Mouse (Mus musculus) lung, postnatal 25 days (tissue): ENCODE measurements around the gene Pex12.
"Not testable (repeated sequence)": the region's sequence is repeated elsewhere in the genome, so short reads cannot be mapped to it uniquely, and the experiment has no call there.

ENCODE experiments used
- DNase-seq: peaks from one replicate; pipeline ENCODE4 v3.0.0; 2022; ENCODE audit warnings: low spot score

Gene Pex12

DNA sequence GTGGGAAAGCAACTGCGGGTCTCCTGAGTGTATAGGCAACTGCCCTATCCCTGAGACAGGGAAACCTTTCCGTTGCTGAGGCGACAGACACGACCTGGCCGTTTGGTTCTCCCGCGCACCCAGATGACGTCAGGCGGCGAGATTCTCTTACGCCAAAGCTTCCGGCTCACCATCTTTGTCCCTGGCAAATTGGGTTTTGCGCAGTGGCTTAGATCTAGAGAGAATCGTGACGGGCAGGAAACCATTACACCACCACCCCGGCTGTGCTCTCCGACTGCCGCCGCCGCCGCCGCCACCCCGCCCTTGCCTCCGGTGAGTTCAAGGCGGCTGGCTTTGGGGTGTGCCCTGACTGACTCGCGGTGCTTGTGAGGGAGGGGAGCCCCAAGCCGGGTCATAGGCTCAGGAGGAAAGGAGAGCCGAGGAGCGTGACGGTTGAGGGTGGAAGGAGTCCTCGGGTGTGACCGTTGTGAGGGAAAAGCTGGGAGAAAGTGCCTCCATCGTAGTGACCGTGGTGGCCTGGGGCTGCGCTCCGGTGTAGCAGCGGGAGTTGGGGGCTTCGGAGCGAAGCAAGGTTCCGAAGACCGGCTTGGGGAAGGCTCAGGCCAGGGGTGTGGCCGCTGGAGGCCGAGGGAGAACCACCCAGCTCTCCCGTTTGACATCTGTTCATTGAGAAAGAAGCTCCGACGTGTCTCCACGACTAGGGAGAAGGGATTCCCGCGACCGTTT lies at the start of gene Pex12:
Pex12 (minus strand) TSS at position 61 of the 726 bp plus-strand sequence.
- peak; percentile 95 for DNase-seq

DNA sequence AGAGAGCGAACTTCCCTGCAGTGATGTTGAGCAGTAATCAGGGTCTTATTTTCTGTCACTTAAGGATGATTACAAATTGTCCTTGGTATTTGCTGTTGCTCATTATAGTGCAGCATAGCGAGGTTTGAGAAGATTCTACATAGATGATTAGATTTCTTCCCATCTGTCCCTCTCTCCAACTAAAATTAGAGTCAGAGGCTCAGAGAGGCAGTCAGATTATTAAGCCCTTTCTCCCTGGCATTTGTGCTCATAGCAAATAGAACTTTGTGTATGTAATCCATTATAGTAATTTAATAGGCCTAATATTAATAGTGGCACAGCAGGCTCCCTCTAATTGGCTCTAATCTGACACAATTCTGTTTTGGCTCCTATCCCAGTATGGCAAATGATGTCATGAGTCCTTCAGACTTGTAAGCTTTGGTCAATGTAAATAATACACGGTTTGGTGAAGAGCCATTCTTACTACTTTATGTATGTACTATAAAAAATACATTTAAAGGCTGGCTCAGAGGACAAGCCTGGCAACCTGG lies 39.4 kb upstream of the Pex12 start:
- DNase-seq = no peak

DNA sequence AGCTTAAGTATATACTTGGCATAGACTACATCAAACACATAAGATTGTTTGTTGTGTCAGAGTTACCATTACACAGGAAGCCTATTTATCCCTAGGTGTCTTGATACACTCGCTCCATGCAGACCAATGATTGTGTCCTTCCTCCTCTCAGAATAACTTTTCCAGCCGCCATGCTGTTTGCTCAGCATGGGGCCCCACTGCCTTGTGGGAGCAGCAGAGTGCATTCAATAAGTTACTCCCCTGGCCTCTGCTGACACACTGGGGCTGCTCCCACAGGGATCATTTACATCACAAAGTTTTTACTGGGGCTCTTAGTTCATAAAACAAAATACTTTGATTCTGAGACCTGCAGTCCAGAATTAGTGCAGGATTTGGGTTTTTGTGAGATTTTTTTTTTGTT lies 37.3 kb upstream of the Pex12 start:
- DNase-seq = no peak

DNA sequence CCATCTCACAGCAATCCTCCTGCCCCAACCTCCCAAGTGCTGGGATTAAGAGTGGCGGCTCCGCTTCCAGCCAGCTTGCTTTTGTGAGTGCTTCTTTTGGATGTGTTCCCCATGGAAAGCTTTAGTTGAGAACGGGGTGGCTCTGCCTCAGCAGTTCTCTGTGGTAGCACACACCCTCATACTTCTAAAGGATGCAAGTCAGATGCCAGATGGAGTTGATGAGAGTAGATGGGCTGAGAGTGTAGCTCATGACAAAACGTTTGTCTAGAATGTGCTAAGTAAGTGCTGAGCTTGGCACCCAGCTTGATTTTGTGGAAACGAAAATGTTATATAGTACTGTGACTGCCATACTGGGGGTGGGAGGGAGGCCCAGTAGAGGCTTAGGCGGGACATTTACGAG lies 33.4 kb upstream of the Pex12 start:
- DNase-seq = no peak

DNA sequence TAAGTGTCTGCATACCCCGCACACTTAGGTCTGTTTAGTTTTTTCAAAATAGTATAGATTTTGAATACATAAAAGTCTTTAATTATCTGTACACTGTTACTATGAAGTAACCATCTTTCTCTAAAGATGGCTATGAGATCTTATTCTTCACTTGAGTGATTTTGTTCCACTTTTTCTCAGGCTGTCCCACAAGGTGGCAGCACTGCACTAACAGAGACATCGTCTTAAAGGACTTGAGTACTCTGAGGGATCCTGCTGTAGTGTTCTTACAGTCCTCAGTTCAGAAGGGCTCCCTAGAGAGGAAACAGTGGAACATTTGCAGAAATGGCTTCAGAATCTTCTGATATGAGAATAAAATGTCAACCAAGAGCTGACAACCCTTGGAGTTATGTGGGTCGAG lies 25.0 kb upstream of the Pex12 start:
- peak; percentile 35 for DNase-seq

DNA sequence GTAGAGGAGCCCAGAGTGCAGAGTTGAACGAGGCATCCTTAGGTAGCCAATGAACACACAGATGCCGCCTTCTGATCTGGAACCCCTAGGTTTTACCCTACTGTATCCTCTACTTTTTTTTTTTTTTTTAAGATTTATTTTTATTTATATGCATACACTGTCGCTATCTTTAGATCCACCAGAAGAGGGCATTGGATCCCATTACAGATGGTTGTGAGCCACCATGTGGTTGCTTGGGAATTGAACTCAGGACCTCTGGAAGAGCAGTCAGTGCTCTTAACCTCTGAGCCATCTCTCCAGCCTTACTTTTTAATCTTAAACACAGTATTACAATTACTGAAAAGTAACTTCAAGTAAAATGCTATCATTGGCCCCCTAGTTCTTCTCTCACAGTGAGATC lies 24.3 kb upstream of the Pex12 start:
- not testable (repeated sequence) for DNase-seq

DNA sequence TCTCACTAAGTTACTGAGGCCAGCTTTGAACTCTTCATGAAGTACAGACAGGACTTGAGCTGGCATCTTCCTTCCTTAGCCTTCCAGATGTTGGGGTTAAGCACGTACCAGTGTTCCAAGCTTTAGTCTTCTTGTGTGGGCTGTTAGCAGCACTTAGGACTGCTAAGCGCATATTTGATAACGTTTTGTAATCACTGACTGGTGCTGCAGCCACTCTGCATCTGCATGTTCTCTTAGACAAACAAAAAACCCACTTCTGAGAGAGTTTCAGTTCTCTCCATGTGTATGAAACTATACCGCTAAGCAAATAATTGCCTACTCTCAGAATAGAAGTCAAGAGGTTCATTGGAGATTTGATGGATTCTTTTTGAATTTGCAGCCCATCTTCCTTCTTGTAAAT lies 16.7 kb upstream of the Pex12 start:
- peak; percentile 6 for DNase-seq

DNA sequence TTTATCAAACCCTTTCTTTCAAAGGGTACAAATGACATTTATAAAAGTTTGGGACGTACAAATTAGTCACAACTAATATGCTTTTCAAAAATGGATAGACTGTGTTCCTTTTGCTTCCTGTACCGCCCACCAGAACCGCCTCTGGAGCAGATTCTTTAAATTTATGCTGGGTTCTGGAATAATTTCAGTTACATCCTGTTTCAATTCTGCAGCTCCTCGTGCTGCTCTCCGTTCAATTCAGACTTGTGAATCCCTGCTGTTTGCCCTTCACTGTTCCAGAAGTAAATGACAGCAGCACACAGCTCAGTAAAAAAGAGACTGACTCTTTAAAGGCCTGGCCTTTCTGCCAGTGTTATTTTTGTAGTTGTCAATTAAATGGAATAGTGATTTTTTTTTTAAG lies 10.1 kb upstream of the Pex12 start:
- no peak for DNase-seq

DNA sequence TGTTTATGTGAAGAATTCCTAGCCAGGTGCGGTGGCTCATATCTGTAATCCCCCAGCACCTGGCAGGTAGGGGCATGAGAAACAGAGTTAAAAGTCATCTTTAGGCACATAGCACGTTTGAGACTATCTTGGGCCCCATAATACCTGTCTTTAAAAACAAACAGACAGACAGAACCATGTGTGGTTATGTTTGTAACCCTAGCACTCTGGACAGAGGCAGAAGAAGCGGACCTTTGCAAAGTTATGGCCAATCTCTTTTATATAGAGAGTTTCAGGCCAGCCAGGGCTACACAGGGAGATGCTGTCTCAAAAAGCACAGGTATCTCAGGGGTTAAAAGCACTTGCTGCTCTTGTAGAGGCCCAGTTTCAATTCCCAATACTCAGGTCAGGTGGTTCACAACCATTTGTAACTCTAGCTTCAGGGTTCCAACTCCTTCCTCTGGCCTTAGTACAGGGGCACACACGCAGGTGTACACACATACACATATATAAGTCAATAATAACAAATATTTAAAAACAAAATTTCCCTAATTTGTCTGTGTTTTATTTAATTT lies 4.4 kb upstream of the Pex12 start:
- no peak for DNase-seq

DNA sequence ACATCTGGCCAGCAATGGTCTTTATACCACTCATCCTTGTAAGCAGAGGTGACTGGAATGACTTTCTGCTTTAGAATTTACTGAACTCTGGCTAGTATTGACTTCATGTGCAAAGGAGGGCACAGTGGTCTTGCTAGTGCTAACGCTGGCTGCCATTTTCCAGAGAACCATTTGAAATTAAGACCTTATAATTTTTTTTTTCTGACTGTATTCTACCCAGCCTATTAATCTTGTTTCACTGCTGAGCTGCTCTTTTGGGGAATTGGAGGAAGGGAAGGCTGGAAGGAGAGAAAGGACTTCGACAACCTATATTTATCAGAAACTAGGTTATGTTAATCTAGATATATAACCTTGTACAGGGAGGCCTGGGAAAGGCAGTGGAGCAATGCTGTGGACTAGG lies 2.1 kb upstream of the Pex12 start:
- no peak for DNase-seq

DNA sequence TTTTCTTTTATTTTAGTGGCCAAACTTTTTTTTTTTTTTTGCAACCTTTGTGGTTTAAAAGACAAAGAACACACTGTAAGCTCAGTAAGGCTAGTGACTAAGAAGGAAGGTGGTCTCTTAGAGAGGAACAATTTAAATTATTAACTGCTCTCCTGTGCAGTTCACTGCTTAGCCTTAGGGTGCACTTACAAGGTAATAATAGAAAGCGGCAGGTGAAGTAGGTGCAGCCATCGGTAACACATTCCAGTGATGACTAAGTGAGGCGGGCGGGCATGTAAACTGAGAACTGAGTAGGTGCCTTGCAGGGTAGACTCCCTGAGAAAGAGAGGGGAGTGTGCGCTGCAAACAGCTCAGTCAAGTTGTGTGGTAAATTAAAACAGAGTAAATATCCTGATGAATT lies 1.4 kb upstream of the Pex12 start:
- DNase-seq = peak; percentile 39

DNA sequence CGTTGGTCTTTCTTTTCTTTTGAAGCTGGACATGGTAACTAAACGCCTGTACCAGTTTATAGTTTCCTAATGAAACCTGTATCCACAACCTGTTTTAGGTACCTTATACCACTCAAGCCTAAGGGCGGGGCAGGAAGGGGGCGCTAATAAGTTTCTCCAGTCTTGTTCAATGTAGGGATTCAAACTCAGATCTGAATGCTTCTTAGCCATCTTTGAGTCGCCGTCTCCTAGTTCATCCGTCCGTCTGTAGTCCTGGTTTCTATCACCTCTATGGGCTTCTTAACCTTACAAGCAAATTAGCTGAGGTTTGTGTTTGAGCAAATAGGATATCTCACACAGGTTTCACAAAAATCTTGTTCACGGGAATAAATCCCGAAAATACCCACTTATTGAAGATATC lies 262 bp downstream of the Pex12 start:
- DNase-seq = no peak

DNA sequence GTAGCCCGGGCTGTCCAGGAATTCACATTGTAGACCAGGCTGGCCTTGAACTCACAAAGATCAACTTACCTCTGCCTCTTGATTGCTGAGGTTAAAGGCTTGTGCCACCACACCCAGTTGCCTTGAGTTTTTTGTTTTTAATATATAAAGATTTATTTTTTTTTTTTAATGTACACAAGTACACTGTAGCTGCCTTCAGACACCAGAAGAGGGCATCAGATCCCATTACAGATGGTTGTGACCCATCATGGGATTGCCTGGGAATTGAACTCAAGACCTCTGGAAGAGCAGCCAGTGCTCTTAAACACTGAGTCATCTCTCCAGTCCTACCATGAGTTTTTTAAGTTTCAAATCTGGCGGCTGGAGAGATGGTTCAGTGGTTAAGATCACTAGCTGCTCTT lies 955 bp downstream of the Pex12 start:
- no peak for DNase-seq

DNA sequence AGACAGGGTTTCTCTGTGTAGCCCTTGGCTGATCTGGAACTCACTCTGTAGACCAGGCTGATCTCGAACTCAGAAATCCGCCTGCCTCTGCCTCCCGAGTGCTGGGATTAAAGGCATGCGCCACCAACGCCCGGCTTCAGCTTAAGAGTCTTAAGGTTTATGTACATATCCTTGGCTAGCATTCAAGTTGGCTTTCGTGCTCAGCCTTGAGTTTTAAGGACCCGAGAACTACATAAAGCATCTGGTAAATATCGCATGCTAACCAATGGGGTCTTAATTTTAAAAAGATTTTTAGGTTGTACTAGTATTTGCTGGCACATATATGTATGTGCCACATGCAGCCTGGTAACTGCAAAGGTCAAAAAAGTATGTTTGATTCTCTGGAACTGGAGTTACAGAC lies 2.7 kb downstream of the Pex12 start:
- no peak for DNase-seq

DNA sequence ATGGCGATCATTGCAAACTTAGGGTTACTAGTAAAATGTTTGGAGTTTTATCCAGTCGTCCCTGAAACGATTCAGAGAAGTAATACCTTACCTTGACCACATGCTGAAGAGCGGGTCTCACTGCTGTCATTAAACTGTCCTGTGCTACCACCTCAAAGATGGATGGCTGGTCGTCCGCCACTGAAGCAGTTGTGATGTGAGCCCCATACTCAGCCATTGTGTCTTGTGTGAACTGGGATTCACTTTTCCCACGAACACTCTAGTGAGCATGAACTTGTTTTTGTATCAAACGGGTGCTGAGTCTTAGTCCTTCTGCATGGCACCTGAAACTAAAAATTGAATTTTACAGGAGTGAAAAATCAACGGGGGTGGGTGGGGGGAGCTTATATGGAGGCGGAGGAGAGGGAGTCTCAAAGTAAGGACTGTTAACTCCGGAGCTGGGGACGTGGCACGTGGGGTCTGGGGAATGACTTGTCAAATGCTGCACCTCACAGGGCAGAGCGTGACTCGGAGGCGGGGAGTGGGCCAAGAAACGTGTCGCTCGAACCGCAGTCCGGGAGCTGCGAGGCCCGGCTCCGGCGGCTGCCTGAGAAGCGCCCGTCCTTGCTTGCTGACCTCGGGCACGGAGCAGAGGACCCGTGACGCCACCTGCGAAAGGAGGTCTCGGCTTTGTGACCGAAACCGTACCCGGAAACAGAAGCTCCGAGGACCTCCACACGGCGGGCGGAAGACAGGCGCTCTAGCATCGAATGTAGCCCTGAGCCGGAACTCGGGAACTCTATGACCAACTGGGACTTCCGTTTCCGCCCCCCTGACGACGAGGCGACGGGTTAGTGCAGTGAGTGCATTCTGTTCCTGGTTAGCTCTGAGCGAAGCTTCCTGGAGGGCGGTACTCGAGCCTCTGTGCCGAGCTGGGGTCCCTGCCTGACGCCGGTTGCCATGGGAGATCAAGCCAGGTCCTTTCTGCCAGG lies 3.9 kb downstream of the Pex12 start, which contains the start of gene Ap2b1:
Ap2b1 (plus strand) TSS at position 800 of the 971 bp plus-strand sequence.
- DNase-seq = peak; percentile 97

DNA sequence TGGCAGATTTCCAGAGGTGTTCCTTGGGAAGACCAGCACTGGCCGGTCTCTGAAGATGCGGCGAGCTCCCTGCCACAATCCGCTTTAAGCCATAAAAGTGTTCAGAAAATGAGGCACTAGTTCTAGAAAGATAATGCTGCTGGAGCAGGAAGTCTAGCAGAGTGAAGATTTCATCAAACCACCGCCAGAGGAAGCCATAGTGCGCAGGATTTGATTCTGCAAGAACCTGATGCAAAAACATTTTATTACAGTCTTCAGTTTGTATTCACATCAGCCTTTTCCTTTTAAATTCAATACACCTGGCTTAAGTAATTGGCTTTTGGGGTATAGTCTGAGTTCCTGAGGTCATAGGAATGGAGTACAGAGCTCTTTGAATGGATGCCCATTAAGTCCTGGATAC lies 4.6 kb downstream of the Pex12 start:
- no peak for DNase-seq

DNA sequence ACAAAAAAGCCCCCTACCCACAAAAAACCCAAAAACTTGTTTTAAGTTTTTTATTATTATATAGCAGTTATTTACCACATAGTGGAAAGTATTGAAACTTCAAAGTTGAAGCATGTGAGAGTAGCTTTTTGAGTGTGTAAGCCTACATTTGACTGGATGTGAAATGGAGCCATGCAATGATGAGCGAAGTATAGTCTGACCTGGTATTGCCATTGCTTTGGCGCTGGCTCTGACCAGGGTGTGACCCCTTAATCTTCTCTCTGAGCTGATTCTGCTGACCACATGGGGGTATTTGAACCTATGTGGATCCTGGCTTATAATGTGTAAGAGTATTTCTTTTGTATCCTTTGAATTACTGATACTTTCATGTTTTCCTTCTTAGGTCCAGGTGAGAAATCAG lies 8.3 kb downstream of the Pex12 start:
- DNase-seq = no peak

DNA sequence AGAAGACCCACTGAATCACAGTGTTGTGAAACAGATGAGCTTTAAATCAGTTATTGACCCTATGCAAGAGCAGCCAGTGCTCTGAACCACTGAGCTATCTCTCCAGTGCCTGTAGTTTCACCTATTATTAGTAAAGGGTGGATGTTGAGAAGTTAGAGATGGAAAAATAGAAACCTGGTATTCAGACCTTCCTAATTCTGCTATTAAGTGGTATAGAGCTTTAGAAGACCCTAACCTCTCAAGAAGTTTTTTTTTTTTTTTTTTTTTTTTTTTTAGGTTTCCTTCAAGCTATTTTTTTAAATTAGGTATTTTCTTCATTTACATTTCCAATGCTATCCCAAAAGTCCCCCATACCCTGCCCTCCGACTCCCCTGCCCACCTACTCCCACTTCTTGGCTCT lies 9.2 kb downstream of the Pex12 start:
- no peak for DNase-seq

DNA sequence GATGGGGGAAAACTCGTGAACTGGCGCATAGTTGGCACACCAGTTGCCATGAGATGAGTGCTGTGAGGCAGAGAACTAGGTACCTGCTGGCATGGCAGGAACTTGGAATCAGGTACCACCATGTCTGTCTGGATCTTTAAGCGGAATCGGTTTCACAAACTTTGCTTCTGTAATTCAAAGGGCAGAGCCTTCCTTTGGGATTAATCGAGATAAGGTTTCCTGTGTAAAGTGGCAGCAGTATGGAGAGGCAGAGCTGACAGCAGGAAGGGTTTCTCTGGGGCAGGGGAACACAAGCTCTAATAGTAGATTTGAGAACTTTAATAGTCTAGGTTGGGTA lies 10.2 kb downstream of the Pex12 start:
- no peak for DNase-seq

DNA sequence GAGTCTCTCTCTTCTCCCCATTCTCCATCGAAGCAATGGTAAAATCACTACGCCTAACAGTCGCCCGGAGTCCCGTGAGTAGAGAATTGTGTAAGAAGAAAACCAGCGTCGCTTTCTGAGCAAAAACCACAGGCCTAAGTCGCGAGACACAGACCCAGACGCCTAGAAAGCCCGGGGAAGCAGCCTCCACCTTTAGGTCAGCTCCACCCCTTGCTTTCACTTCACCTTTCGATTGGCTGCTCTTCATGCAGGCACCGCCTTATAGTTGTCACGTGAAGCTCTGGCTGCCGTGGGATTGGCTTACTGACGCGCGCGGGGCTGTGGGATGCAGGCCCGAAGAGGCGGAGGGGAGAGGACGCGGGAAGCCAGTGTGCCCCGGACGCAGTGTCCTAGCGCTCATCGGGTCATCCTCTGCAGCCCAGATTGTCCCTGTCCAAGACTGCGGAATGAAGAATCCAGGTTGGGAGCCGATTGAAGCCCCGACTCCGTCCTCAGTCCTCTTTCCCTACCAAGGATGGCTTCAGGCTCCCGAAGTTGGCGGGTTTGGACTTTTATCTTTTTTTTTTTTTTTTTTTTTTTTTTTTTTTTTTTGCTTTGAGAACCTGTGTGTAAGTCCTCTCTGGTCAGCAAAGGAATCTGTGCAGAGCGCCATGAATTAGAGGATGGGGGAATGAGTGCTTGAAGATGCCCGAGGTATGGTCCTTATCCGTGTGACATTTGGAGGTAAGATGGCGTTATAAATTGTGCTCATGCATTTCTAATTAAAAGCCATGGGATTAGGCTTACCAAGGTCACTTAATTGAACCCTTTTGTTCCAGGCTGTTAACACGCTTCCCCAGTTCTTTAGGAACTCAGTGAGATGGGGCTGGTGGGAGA lies 10.8 kb downstream of the Pex12 start:
- peak; percentile 98 for DNase-seq

DNA sequence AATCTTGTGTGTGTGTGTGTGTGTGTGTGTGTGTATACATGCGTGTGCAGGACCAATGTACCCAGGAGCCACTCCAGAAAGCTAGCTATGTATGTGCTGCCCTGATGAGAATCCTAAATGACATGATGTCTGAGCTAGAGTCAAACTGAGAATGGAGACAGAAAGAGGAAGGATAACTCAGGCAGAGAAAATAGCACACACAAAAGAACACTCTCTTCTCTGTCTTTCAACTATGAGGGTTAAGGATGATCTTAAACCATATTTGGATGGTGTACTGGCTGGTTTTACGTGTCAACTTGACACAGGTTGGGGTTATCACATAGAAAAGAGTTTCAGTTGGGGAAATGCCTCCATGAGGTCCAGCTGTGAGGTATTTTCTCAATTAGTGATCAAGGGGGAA lies 12.8 kb downstream of the Pex12 start:
- DNase-seq = no peak

DNA sequence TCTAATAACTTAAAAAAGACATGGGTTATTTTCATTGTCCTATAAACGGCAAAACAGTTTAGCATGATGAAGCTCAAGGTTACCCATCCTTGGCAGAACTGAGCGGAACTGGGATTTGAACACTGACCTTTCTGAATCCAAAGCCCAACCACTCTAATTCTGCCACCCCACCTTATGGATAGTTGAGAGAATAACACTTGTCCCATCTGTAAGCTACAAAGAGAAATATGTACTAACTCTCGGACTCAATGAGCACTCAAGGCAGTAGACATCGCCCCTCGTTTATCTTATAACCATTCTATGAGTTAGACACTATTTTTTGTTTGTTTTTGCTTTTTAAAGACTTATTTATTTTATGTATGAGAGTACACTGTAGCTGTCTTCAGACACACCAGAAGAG lies 13.3 kb downstream of the Pex12 start:
- DNase-seq = no peak
